Mouse (Mus musculus): ENCODE results near the gene Dlg3. TPM values are rescaled to one million over a fixed set of nuclear protein-coding genes. Genes with fewer than 3 reads are reported as not detected.
A peak's percentile ranks its signal among the peaks of the same experiment; 100 is the strongest.

Gene Dlg3
- 100 to 1,000 TPM; 136 to 140 TPM for total RNA-seq (2021)
- long read RNA-seq, experiment 1, full-length matches to known transcripts: 56 of 103 reads
- long read RNA-seq, experiment 1, partial matches to known transcripts: 33 of 103 reads
- long read RNA-seq, experiment 1, other reads (novel, unspliced or antisense): 14 of 103 reads
- long read RNA-seq, experiment 2, full-length matches to known transcripts: 46 of 97 reads
- long read RNA-seq, experiment 2, partial matches to known transcripts: 35 of 97 reads
- long read RNA-seq, experiment 2, other reads (novel, unspliced or antisense): 16 of 97 reads

- peak; percentile 64 to 71 for DNase-seq (ENCODE audit: low spot score in 2 of 2)
Measured at GRCm38 (mm10) chrX:100767181-100767884, at the start of gene Dlg3. Gene Dlg3, plus strand, starts transcription at chrX:100767722.

- DNase-seq (ENCODE audit: low spot score in 2 of 2): no peak
Measured at GRCm38 (mm10) chrX:100728947-100729346, 38.6 kb upstream of the Dlg3 start.

- DNase-seq (ENCODE audit: low spot score in 2 of 2): peak; percentile 7 to 19
Measured at GRCm38 (mm10) chrX:100729665-100730188, 37.8 kb upstream of the Dlg3 start, which contains the start of gene Gdpd2. Gene Gdpd2, plus strand, starts transcription at chrX:100729873.

GRCm38 (mm10) chrX:100730266-100730665 lies 37.3 kb upstream of the Dlg3 start:
- no peak for DNase-seq (ENCODE audit: low spot score in 2 of 2)

- DNase-seq (ENCODE audit: low spot score in 2 of 2): no peak
Measured at GRCm38 (mm10) chrX:100734359-100734758, 33.2 kb upstream of the Dlg3 start.

- DNase-seq (ENCODE audit: low spot score in 2 of 2): peak; percentile 63 to 66
Measured at GRCm38 (mm10) chrX:100738918-100739317, 28.6 kb upstream of the Dlg3 start.

- DNase-seq (ENCODE audit: low spot score in 2 of 2): peak in 1 of 2 experiments; percentile 9
Measured at GRCm38 (mm10) chrX:100739443-100739842, 28.1 kb upstream of the Dlg3 start.

- DNase-seq (ENCODE audit: low spot score in 2 of 2): no peak
Measured at GRCm38 (mm10) chrX:100740785-100741184, 26.7 kb upstream of the Dlg3 start.

GRCm38 (mm10) chrX:100741940-100742339 lies 25.6 kb upstream of the Dlg3 start:
- DNase-seq (ENCODE audit: low spot score in 2 of 2): peak; percentile 75 to 86

GRCm38 (mm10) chrX:100765855-100766254 lies 1.7 kb upstream of the Dlg3 start:
- DNase-seq (ENCODE audit: low spot score in 2 of 2): no peak

GRCm38 (mm10) chrX:100767885-100768626 lies 534 bp downstream of the Dlg3 start:
- DNase-seq (ENCODE audit: low spot score in 2 of 2): no peak

- no peak for DNase-seq (ENCODE audit: low spot score in 2 of 2)
Measured at GRCm38 (mm10) chrX:100769281-100769680, 1.8 kb downstream of the Dlg3 start.

GRCm38 (mm10) chrX:100774341-100774811 lies 6.9 kb downstream of the Dlg3 start:
- peak in 1 of 2 experiments; percentile 44 for DNase-seq (ENCODE audit: low spot score in 2 of 2)

- no peak for DNase-seq (ENCODE audit: low spot score in 2 of 2)
Measured at GRCm38 (mm10) chrX:100775405-100775804, 7.9 kb downstream of the Dlg3 start.

GRCm38 (mm10) chrX:100776494-100776893 lies 9.0 kb downstream of the Dlg3 start:
- peak in 1 of 2 experiments; percentile 60 for DNase-seq (ENCODE audit: low spot score in 2 of 2)

- peak in 1 of 2 experiments; percentile 24 for DNase-seq (ENCODE audit: low spot score in 2 of 2)
Measured at GRCm38 (mm10) chrX:100776985-100777654, 9.6 kb downstream of the Dlg3 start.

GRCm38 (mm10) chrX:100777655-100778234 lies 10.2 kb downstream of the Dlg3 start:
- DNase-seq (ENCODE audit: low spot score in 2 of 2): no peak

- DNase-seq (ENCODE audit: low spot score in 2 of 2): no peak
Measured at GRCm38 (mm10) chrX:100778397-100778796, 10.9 kb downstream of the Dlg3 start.

GRCm38 (mm10) chrX:100789322-100789721 lies 21.8 kb downstream of the Dlg3 start:
- DNase-seq (ENCODE audit: low spot score in 2 of 2): no peak

GRCm38 (mm10) chrX:100796041-100796740 lies 28.7 kb downstream of the Dlg3 start:
- no peak for DNase-seq (ENCODE audit: low spot score in 2 of 2)

Data from left cerebral cortex, adult 18-20 months (tissue).